Mouse (Mus musculus) bone marrow, adult 2 months (tissue): ENCODE results near the gene Sag.

Experiments used
- CTCF ChIP-seq: fragments of 200-500 bp; IDR thresholded peaks from 2 replicates; pipeline ENCODE4 v1.5.1; 2011; ENCODE audit warnings: low read length, control low read depth; ENCODE audit not compliant: control insufficient read depth, insufficient read depth
- POLR2A ChIP-seq: fragments of 200-500 bp; IDR thresholded peaks from 2 replicates; pipeline ENCODE4 v1.6.1; 2011; ENCODE audit warnings: low read depth, mild to moderate bottlenecking, control low read depth, low read length, borderline replicate concordance; ENCODE audit not compliant: control insufficient read depth

GRCm38 (mm10) chr1:87837018-87837417 is 33.5 kb downstream of the Sag start:
- TF ChIP-seq CTCF (no peak), POLR2A (no peak)
